Comparison of ENCODE assay signal across 13 mouse cellular contexts in genomic region chr2:156814893-156815292, GRCm38 (mm10). TPM values are rescaled to one million over a fixed set of nuclear protein-coding genes. Genes with fewer than 3 reads are reported as not detected.
DNase-seq lines count a peak whose midpoint lies in the region; ATAC-seq lines count a peak whose summit lies in the region.
"Had no signal": no experiment of that assay in that cellular context is flagged by ENCODE, and none has a peak within 500 bp of the region (broad histone marks: within the 10 kb centered on the region; RNA-seq: fewer than 3 reads in every experiment).

No protein-coding gene starts in this region.

- no peak overlapping the region for H3K4me2 ChIP-seq in hindbrain, embryonic 14.5 days (replicated peaks)
- H3K4me2 ChIP-seq in midbrain, embryonic 14.5 days (ENCODE audit: low read length), result no peak overlapping the region
- H3K4me2 ChIP-seq in hindbrain, embryonic 13.5 days, result no peak overlapping the region

- no peak overlapping the region for H3K4me3 ChIP-seq in hindbrain, embryonic 10.5 days
- H3K4me3 ChIP-seq in hindbrain, embryonic 14.5 days (replicated peaks; ENCODE audit: low read length), result no peak overlapping the region
- no peak overlapping the region for H3K4me3 ChIP-seq in midbrain, embryonic 10.5 days
- H3K4me3 ChIP-seq in midbrain, embryonic 14.5 days (replicated peaks; ENCODE audit: low read depth, low read length), result no peak overlapping the region
- H3K4me3 ChIP-seq in hindbrain, embryonic 13.5 days, result no peak overlapping the region
- H3K4me3 ChIP-seq: erythroblast, embryonic 14.5 days; gastrocnemius, adult 2 months had no signal

- DNase-seq in hindbrain, embryonic 10.5 days (ENCODE audit: low spot score), result no peak
- no peak for DNase-seq in hindbrain, embryonic 14.5 days (ENCODE audit: low spot score)
- no peak for DNase-seq in midbrain, embryonic 10.5 days (ENCODE audit: low spot score)
- no peak for DNase-seq in midbrain, embryonic 14.5 days
- peak; percentile 20 for DNase-seq in retina, postnatal 1 day
- no peak for DNase-seq in MN1 (ENCODE audit: low spot score)
- no peak for DNase-seq in thymus, postnatal 4 days
- DNase-seq: cerebellum, adult 8-10 months; gastrocnemius, adult 2 months; thymus, postnatal 14 days had no signal

- no peak overlapping the region for H3K9ac ChIP-seq in hindbrain, embryonic 14.5 days
- no peak overlapping the region for H3K9ac ChIP-seq in midbrain, embryonic 14.5 days (replicated peaks; ENCODE audit: low read length)
- H3K9ac ChIP-seq in hindbrain, embryonic 13.5 days, result no peak overlapping the region

- peaks cover 29% of the 10 kb centered on the region for H3K4me1 ChIP-seq in hindbrain, embryonic 10.5 days (replicated peaks)
- peaks cover 6% of the 10 kb centered on the region for H3K4me1 ChIP-seq in hindbrain, embryonic 14.5 days (replicated peaks; ENCODE audit: control insufficient read depth, insufficient read depth, low read length)
- H3K4me1 ChIP-seq in midbrain, embryonic 10.5 days, result peaks cover 29% of the 10 kb centered on the region
- peaks cover 9% of the 10 kb centered on the region; the same call in 1 of the 2 replicates for H3K4me1 ChIP-seq in midbrain, embryonic 14.5 days (ENCODE audit: control insufficient read depth, insufficient read depth, low read length)
- H3K4me1 ChIP-seq in hindbrain, embryonic 13.5 days (replicated peaks), result peaks cover 17% of the 10 kb centered on the region

- no peaks in the 10 kb centered on the region for H3K36me3 ChIP-seq in hindbrain, embryonic 10.5 days
- no peaks in the 10 kb centered on the region for H3K36me3 ChIP-seq in hindbrain, embryonic 14.5 days (replicated peaks; ENCODE audit: control insufficient read depth, insufficient read depth)
- no peaks in the 10 kb centered on the region for H3K36me3 ChIP-seq in midbrain, embryonic 10.5 days
- H3K36me3 ChIP-seq in midbrain, embryonic 14.5 days (ENCODE audit: control insufficient read depth, insufficient read depth, low read length), result no peaks in the 10 kb centered on the region
- H3K36me3 ChIP-seq in hindbrain, embryonic 13.5 days, result no peaks in the 10 kb centered on the region

- H3K27me3 ChIP-seq in hindbrain, embryonic 10.5 days (ENCODE audit: insufficient read depth, poor library complexity, severe bottlenecking), result no peaks in the 10 kb centered on the region
- H3K27me3 ChIP-seq in hindbrain, embryonic 14.5 days (ENCODE audit: control insufficient read depth, insufficient read depth, low read length), result no peaks in the 10 kb centered on the region
- H3K27me3 ChIP-seq in midbrain, embryonic 10.5 days (ENCODE audit: low read depth, poor library complexity, severe bottlenecking), result no peaks in the 10 kb centered on the region
- H3K27me3 ChIP-seq in midbrain, embryonic 14.5 days (ENCODE audit: control insufficient read depth, insufficient read depth, low read length), result no peaks in the 10 kb centered on the region
- H3K27me3 ChIP-seq in hindbrain, embryonic 13.5 days, result 0 out of 2 replicates have a peak, but pooled peaks cover 8% of the 10 kb centered on the region

- H3K9me3 ChIP-seq in hindbrain, embryonic 10.5 days, result no peaks in the 10 kb centered on the region
- H3K9me3 ChIP-seq in hindbrain, embryonic 14.5 days (ENCODE audit: control insufficient read depth, low read length), result no peaks in the 10 kb centered on the region
- no peaks in the 10 kb centered on the region for H3K9me3 ChIP-seq in midbrain, embryonic 10.5 days (replicated peaks)
- no peaks in the 10 kb centered on the region for H3K9me3 ChIP-seq in midbrain, embryonic 14.5 days (ENCODE audit: control insufficient read depth, low read length)
- no peaks in the 10 kb centered on the region for H3K9me3 ChIP-seq in hindbrain, embryonic 13.5 days

- 38% methylated on average over 5 of the region's 5 CpGs for WGBS in hindbrain, embryonic 10.5 days
- WGBS in hindbrain, embryonic 14.5 days, result 39% methylated on average over 5 of the region's 5 CpGs
- WGBS in midbrain, embryonic 10.5 days, result 51% methylated on average over 5 of the region's 5 CpGs
- WGBS in midbrain, embryonic 14.5 days, result 31% methylated on average over 5 of the region's 5 CpGs
- 41% methylated on average over 5 of the region's 5 CpGs for WGBS in hindbrain, embryonic 13.5 days

- no peak for ATAC-seq in hindbrain, embryonic 14.5 days (ENCODE audit: low FRiP score)
- ATAC-seq in midbrain, embryonic 14.5 days (ENCODE audit: low FRiP score, low TSS enrichment), result no peak
- no peak for ATAC-seq in hindbrain, embryonic 13.5 days (ENCODE audit: low FRiP score)

- H3K27ac ChIP-seq in hindbrain, embryonic 10.5 days, result 0 out of 2 replicates have a peak overlapping the region, but pooled peaks have one; percentile 57
- H3K27ac ChIP-seq in hindbrain, embryonic 14.5 days, result no peak overlapping the region
- peak overlapping the region; percentile 71 for H3K27ac ChIP-seq in midbrain, embryonic 10.5 days (replicated peaks)
- no peak overlapping the region for H3K27ac ChIP-seq in midbrain, embryonic 14.5 days (replicated peaks; ENCODE audit: low read depth, low read length)
- H3K27ac ChIP-seq in hindbrain, embryonic 13.5 days, result peak overlapping the region; percentile 30; the same call in 1 of the 2 replicates
- H3K27ac ChIP-seq: gastrocnemius, adult 2 months; macrophage had no signal

RNA-seq across cellular contexts. Expression of gene Tgif2, which starts 24.9 kb away (rescaled TPM):
- 88.4 and 90.3 TPM in 2 replicates for polyA plus RNA-seq in hindbrain, embryonic 10.5 days (2016; fragmentation: Nextera tagmentation; extraction: Ambion mirVana)
- polyA plus RNA-seq in hindbrain, embryonic 14.5 days (2014; fragmentation: Nextera tagmentation; extraction: Ambion mirVana), result 18.9 and 21.5 TPM in 2 replicates
- polyA plus RNA-seq in midbrain, embryonic 10.5 days (2016; fragmentation: Nextera tagmentation; extraction: Ambion mirVana), result 98.4 and 101 TPM in 2 replicates
- polyA plus RNA-seq in midbrain, embryonic 14.5 days (2014; fragmentation: Nextera tagmentation; extraction: Ambion mirVana), result 19.3 and 25.8 TPM in 2 replicates
- 25.7 and 28.6 TPM in 2 replicates for polyA plus RNA-seq in hindbrain, embryonic 13.5 days (2015; fragmentation: Nextera tagmentation; extraction: Ambion mirVana)

RNA-seq across cellular contexts. Expression of gene Myl9, which starts 39.7 kb away (rescaled TPM):
- polyA plus RNA-seq in hindbrain, embryonic 10.5 days (2016; fragmentation: Nextera tagmentation; extraction: Ambion mirVana), result 86.1 and 126 TPM in 2 replicates
- 41.4 and 47.1 TPM in 2 replicates for polyA plus RNA-seq in hindbrain, embryonic 14.5 days (2014; fragmentation: Nextera tagmentation; extraction: Ambion mirVana)
- polyA plus RNA-seq in midbrain, embryonic 10.5 days (2016; fragmentation: Nextera tagmentation; extraction: Ambion mirVana), result 83.4 and 120 TPM in 2 replicates
- polyA plus RNA-seq in midbrain, embryonic 14.5 days (2014; fragmentation: Nextera tagmentation; extraction: Ambion mirVana), result 22.5 and 33.0 TPM in 2 replicates
- 39.1 and 53.3 TPM in 2 replicates for polyA plus RNA-seq in hindbrain, embryonic 13.5 days (2015; fragmentation: Nextera tagmentation; extraction: Ambion mirVana)
- polyA plus RNA-seq: macrophage had no signal

RNA-seq across cellular contexts. Expression of gene 4930518I15Rik, which starts 42.9 kb away (rescaled TPM):
- 8.1 and 9.4 TPM in 2 replicates for polyA plus RNA-seq in hindbrain, embryonic 10.5 days (2016; fragmentation: Nextera tagmentation; extraction: Ambion mirVana)
- polyA plus RNA-seq in hindbrain, embryonic 14.5 days (2014; fragmentation: Nextera tagmentation; extraction: Ambion mirVana), result 4.0 and 5.4 TPM in 2 replicates
- polyA plus RNA-seq in midbrain, embryonic 10.5 days (2016; fragmentation: Nextera tagmentation; extraction: Ambion mirVana), result 8.8 and 9.2 TPM in 2 replicates
- 5.4 and 7.0 TPM in 2 replicates for polyA plus RNA-seq in midbrain, embryonic 14.5 days (2014; fragmentation: Nextera tagmentation; extraction: Ambion mirVana)
- 12.0 and 12.6 TPM in 2 replicates for polyA plus RNA-seq in hindbrain, embryonic 13.5 days (2015; fragmentation: Nextera tagmentation; extraction: Ambion mirVana)

RNA-seq across cellular contexts. Expression of gene Rab5if, which starts 48.0 kb away (rescaled TPM):
- polyA plus RNA-seq in hindbrain, embryonic 10.5 days (2016; fragmentation: Nextera tagmentation; extraction: Ambion mirVana), result 184 and 188 TPM in 2 replicates
- 174 and 176 TPM in 2 replicates for polyA plus RNA-seq in hindbrain, embryonic 14.5 days (2014; fragmentation: Nextera tagmentation; extraction: Ambion mirVana)
- 164 and 191 TPM in 2 replicates for polyA plus RNA-seq in midbrain, embryonic 10.5 days (2016; fragmentation: Nextera tagmentation; extraction: Ambion mirVana)
- 169 and 171 TPM in 2 replicates for polyA plus RNA-seq in midbrain, embryonic 14.5 days (2014; fragmentation: Nextera tagmentation; extraction: Ambion mirVana)
- 152 and 155 TPM in 2 replicates for polyA plus RNA-seq in hindbrain, embryonic 13.5 days (2015; fragmentation: Nextera tagmentation; extraction: Ambion mirVana)

Comparison
In these comparisons a context has a peak if more than half of its experiments do, and no peak if none do; other contexts are left out.
1. H3K27ac ChIP-seq: peak in hindbrain, embryonic 10.5 days (single experiment), midbrain, embryonic 10.5 days (single experiment) and hindbrain, embryonic 13.5 days (single experiment); none in hindbrain, embryonic 14.5 days (single experiment) and midbrain, embryonic 14.5 days (single experiment).